Mouse (Mus musculus) intestine, embryonic 16.5 days (tissue): ENCODE results near the gene Ppp2r5a. TPM values are rescaled to one million over a fixed set of nuclear protein-coding genes. Genes with fewer than 3 reads are reported as not detected.

Source experiments
- ATAC-seq: fragments of 200-750 bp; cut with Nextera tagmentation; 2 replicates; pipeline ENCODE4 v1.8.0; 2017; ENCODE audit warnings: moderate TSS enrichment, moderate library complexity
- H3K27ac ChIP-seq: fragments of 300-500 bp; sonication (generic); 2 replicates; pipeline ENCODE4 v1.5.1; 2014; ENCODE audit warnings: mild to moderate bottlenecking, low read length
- H3K27me3 ChIP-seq: fragments of 300-500 bp; sonication (generic); replicated peaks from 2 replicates; pipeline ENCODE4 v1.6.1; 2014; ENCODE audit warnings: low read length, control low read depth, mixed read lengths; ENCODE audit not compliant: control insufficient read depth, insufficient read depth
- H3K36me3 ChIP-seq: fragments of 300-500 bp; sonication (generic); 2 replicates; pipeline ENCODE4 v1.6.1; 2014; ENCODE audit warnings: low read length, control low read depth; ENCODE audit not compliant: control insufficient read depth, insufficient read depth
- H3K4me1 ChIP-seq: fragments of 300-500 bp; sonication (generic); 2 replicates; pipeline ENCODE4 v1.6.1; 2014; ENCODE audit warnings: low read length, control low read depth, mixed read lengths; ENCODE audit not compliant: control insufficient read depth, insufficient read depth
- H3K4me2 ChIP-seq: fragments of 300-500 bp; sonication (generic); 2 replicates; pipeline ENCODE4 v1.6.1; 2014; ENCODE audit warnings: low read depth, low read length, control low read depth
- H3K4me3 ChIP-seq: fragments of 300-500 bp; sonication (generic); 2 replicates; pipeline ENCODE4 v1.5.1; 2014; ENCODE audit warnings: mild to moderate bottlenecking, low read length
- H3K9ac ChIP-seq: fragments of 300-500 bp; sonication (generic); 2 replicates; pipeline ENCODE4 v1.6.1; 2014; ENCODE audit warnings: low read depth, low read length
- H3K9me3 ChIP-seq: fragments of 300-500 bp; sonication (generic); 2 replicates; pipeline ENCODE4 v1.6.1; 2016; ENCODE audit warnings: low read length, control low read depth; ENCODE audit not compliant: control insufficient read depth
- WGBS: fragments of 180-500 bp; shearing (Covaris S2); extraction: QIAGEN DNeasy Blood & Tissue Kit; methylation state at CpG from one replicate; pipeline ENCODE4 v1.1.7; 2014; 5-methylcytosine and 5-hydroxymethylcytosine counted together
- polyA plus RNA-seq: library from polyadenylated mRNA; unstranded; fragments of >200 nt; fragmentation: Nextera tagmentation; extraction: Ambion mirVana; gene quantifications from 2 replicates; pipeline ENCODE4 v1.2.1, GENCODE M21; 2015

The Ppp2r5a gene
- polyA plus RNA-seq, 1 experiment from 2014 or later: 11.8 TPM

DNA sequence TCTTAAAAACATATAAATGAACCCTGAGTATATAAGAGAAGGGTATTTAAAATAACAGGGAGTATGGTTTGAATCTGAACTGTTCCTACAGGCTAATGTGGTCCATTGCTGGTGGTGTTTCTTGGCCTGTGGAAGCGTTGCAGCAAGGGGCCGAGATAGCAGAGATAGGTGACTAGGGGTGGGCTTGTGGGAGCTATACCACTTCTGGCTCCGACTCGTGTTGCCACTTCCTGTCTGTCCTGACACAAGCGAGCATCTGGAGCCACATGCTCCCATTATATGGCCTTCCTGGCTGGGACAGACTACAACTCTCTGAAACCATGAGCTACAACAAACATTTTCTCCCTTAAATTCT lies 27.5 kb downstream of the Ppp2r5a start:
- 85% methylated on average over 5 of the region's 5 CpGs for WGBS
- no peak overlapping the region for H3K4me2 ChIP-seq
- H3K27ac ChIP-seq: no peak overlapping the region
- 0 out of 2 replicates have a peak, but pooled peaks cover 3% of the 10 kb centered on the region for H3K4me1 ChIP-seq
- ATAC-seq: no peak
- H3K9me3 ChIP-seq: no peaks in the 10 kb centered on the region
- no peak overlapping the region for H3K4me3 ChIP-seq
- H3K27me3 ChIP-seq: no peaks in the 10 kb centered on the region
- H3K9ac ChIP-seq: no peak overlapping the region
- peaks cover 2% of the 10 kb centered on the region; the same call in 1 of the 2 replicates for H3K36me3 ChIP-seq

- Histone ChIP-seq H3K4me1 (0 out of 2 replicates have a peak, but pooled peaks cover 3% of the 10 kb centered on the region), H3K27ac (no peak overlapping the region), H3K9me3 (no peaks in the 10 kb centered on the region), H3K9ac (no peak overlapping the region), H3K36me3 (peaks cover 2% of the 10 kb centered on the region; the same call in 1 of the 2 replicates), H3K27me3 (no peaks in the 10 kb centered on the region), H3K4me3 (no peak overlapping the region), H3K4me2 (no peak overlapping the region)
- ATAC-seq: no peak
- WGBS: 88% methylated on average over 10 of the region's 10 CpGs
Measured at GRCm38 (mm10) chr1:191374993-191375643, 28.0 kb downstream of the Ppp2r5a start.

DNA sequence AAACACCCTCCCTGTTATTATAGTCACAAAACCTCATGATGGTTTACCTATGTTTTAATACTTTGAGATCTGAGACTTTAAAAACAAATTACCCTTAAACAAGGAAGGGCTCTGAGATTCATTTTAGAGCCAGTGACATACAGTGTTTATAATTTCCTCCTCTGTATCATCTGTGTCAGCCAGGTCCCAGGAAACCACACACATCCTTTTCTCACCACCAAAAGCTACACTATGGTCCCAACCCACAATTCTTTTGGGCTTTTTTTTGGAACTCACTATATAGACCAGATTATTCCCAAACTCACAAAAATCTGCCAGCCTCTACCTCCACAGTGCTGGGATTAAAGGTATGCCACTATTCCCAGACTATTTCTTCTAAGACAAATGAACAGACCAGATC lies 33.9 kb downstream of the Ppp2r5a start:
- H3K9me3 ChIP-seq: no peaks in the 10 kb centered on the region
- no peak for ATAC-seq
- H3K27me3 ChIP-seq: no peaks in the 10 kb centered on the region
- H3K4me2 ChIP-seq: no peak overlapping the region
- H3K4me1 ChIP-seq: no peaks in the 10 kb centered on the region
- peaks cover 5% of the 10 kb centered on the region; the same call in 1 of the 2 replicates for H3K36me3 ChIP-seq
- no peak overlapping the region for H3K27ac ChIP-seq
- H3K9ac ChIP-seq: no peak overlapping the region
- no peak overlapping the region for H3K4me3 ChIP-seq

GRCm38 (mm10) chr1:191368193-191368592 lies 34.9 kb downstream of the Ppp2r5a start:
- Histone ChIP-seq H3K4me3 (no peak overlapping the region), H3K4me2 (no peak overlapping the region), H3K36me3 (peaks cover 5% of the 10 kb centered on the region; the same call in 1 of the 2 replicates), H3K9me3 (no peaks in the 10 kb centered on the region), H3K27me3 (no peaks in the 10 kb centered on the region), H3K4me1 (no peaks in the 10 kb centered on the region), H3K27ac (no peak overlapping the region), H3K9ac (no peak overlapping the region)
- peak; percentile 28; the same call in 1 of the 2 replicates for ATAC-seq
- WGBS: 77% methylated on average over 4 of the region's 4 CpGs

- H3K4me1 ChIP-seq: no peaks in the 10 kb centered on the region
- H3K4me2 ChIP-seq: no peak overlapping the region
- H3K27me3 ChIP-seq: no peaks in the 10 kb centered on the region
- H3K36me3 ChIP-seq: peaks cover 3% of the 10 kb centered on the region; the same call in 1 of the 2 replicates
- H3K4me3 ChIP-seq: no peak overlapping the region
- no peak overlapping the region for H3K9ac ChIP-seq
- 72% methylated on average over 4 of the region's 4 CpGs for WGBS
- no peaks in the 10 kb centered on the region for H3K9me3 ChIP-seq
- no peak for ATAC-seq
- H3K27ac ChIP-seq: no peak overlapping the region
Measured at GRCm38 (mm10) chr1:191364477-191364876, 38.6 kb downstream of the Ppp2r5a start.

GRCm38 (mm10) chr1:191362412-191362811 lies 40.7 kb downstream of the Ppp2r5a start:
- Histone ChIP-seq H3K36me3 (peaks cover 6% of the 10 kb centered on the region; the same call in 1 of the 2 replicates), H3K27ac (no peak overlapping the region), H3K4me3 (no peak overlapping the region), H3K9me3 (no peaks in the 10 kb centered on the region), H3K4me1 (no peaks in the 10 kb centered on the region), H3K4me2 (no peak overlapping the region), H3K9ac (no peak overlapping the region), H3K27me3 (no peaks in the 10 kb centered on the region)
- no peak for ATAC-seq
- 89% methylated on average over 6 of the region's 6 CpGs for WGBS

DNA sequence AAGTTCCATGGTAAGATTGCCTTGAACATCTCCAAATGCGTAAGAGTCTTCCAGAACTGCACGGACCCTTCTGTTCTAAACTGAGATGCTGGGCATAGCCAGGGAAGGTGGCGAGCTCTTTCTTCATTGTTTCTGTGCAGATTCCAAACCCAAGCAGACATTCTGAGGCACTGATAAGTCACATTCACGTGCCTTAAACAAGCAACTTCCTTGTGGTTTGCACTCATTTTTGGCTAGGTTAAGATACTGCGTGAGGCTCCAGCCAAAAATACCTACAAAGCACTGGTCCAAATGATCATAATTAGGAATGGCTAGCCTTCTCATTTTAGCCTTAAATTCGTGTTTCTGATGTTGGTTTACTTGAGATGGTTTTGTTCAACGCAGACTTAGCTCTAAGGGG lies 43.6 kb downstream of the Ppp2r5a start:
- Histone ChIP-seq H3K4me2 (no peak overlapping the region), H3K36me3 (peaks cover 5% of the 10 kb centered on the region), H3K27ac (no peak overlapping the region), H3K4me1 (no peaks in the 10 kb centered on the region), H3K27me3 (no peaks in the 10 kb centered on the region), H3K9ac (no peak overlapping the region), H3K9me3 (no peaks in the 10 kb centered on the region), H3K4me3 (no peak overlapping the region)
- no peak for ATAC-seq
- 87% methylated on average over 7 of the region's 7 CpGs for WGBS

DNA sequence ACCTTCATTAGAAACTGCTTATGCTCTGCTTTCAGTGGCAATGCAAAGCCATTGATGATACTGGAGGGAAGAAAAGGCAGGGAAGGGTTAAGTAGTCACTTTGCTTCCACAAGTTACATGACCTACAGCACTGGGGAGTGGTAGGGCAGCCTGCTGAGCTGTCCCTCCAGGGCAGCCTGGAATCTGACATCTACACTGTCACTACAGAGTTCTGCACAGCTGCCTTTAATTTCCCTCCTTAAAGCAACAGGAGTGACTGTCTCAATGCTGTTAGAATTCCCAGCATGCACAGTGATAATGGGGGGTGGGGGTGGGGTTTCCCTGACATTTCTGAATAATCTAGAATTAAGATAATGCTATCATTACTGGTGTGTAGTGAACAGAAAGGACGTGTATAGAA lies 46.1 kb downstream of the Ppp2r5a start:
- ATAC-seq: no peak
- H3K4me3 ChIP-seq: no peak overlapping the region

DNA sequence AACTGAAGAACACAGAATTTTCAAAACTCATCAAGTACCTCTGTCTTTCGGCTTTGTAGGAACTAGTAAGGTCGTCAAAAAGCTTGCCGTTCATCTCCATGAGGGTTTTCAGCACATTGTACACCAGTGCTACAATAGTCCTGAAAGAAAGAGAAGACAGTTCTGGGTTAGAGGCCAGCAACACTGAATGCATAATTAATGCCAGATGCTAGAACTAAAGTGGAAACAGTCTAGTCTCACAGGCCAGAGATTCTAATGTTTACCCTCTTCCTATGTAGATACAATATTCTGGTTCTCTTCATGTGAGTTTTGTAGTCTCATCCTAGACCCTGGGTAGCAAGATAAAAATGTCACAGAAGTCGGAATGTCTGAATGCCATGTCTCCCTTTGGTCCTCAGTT lies 49.2 kb downstream of the Ppp2r5a start:
- H3K27me3 ChIP-seq: no peaks in the 10 kb centered on the region
- H3K9ac ChIP-seq: no peak overlapping the region
- no peak overlapping the region for H3K27ac ChIP-seq
- no peak for ATAC-seq
- 92% methylated on average over 4 of the region's 4 CpGs for WGBS
- H3K4me1 ChIP-seq: no peaks in the 10 kb centered on the region
- no peak overlapping the region for H3K4me2 ChIP-seq
- H3K36me3 ChIP-seq: peaks cover 9% of the 10 kb centered on the region
- no peak overlapping the region for H3K4me3 ChIP-seq
- no peaks in the 10 kb centered on the region for H3K9me3 ChIP-seq

More for the DNA sequence above, 46.1 kb downstream of the Ppp2r5a start:
- Histone ChIP-seq H3K27ac (no peak overlapping the region), H3K9ac (no peak overlapping the region), H3K36me3 (peaks cover 5% of the 10 kb centered on the region), H3K9me3 (no peaks in the 10 kb centered on the region), H3K4me2 (no peak overlapping the region), H3K27me3 (no peaks in the 10 kb centered on the region), H3K4me1 (no peaks in the 10 kb centered on the region)
- 80% methylated on average over 1 of the region's 1 CpGs for WGBS
